Mouse (Mus musculus) ES-E14 (cell line): ENCODE measurements around the gene A630073D07Rik. TPM values are rescaled to one million over a fixed set of nuclear protein-coding genes. Genes with fewer than 3 reads are reported as not detected.
"Not testable (repeated sequence)": the region's sequence is repeated elsewhere in the genome, so short reads cannot be mapped to it uniquely, and the experiment has no call there.

Experiments used
- DNase-seq: peaks from one replicate; pipeline ENCODE4 v3.0.0-alpha.2; 2013; ENCODE audit warnings: low read depth, low spot score
- H3K27ac ChIP-seq: 2 replicates; pipeline ENCODE4 v1.5.1; 2012; ENCODE audit warnings: low read depth, mild to moderate bottlenecking, low read length, moderate library complexity, mixed read lengths; ENCODE audit not compliant: poor library complexity, insufficient read depth, severe bottlenecking
- H3K36me3 ChIP-seq: 2 replicates; pipeline ENCODE4 v1.6.1; 2012; ENCODE audit warnings: mild to moderate bottlenecking, low read length, moderate library complexity, mixed read lengths; ENCODE audit not compliant: control insufficient read depth, poor library complexity, insufficient read depth, severe bottlenecking
- H3K4me1 ChIP-seq, 2 experiments: fragments of 150-350 bp in 1 of 2; sonication (generic) in 1 of 2; 2 replicates each; pipeline ENCODE4 v1.6.1; 2012; ENCODE audit warnings: low read length in 2 of 2, mild to moderate bottlenecking in 1 of 2, mixed read lengths in 1 of 2; ENCODE audit not compliant: control insufficient read depth in 2 of 2, insufficient read depth in 2 of 2, poor library complexity in 1 of 2
- H3K4me3 ChIP-seq, 2 experiments: fragments of 150-350 bp in 1 of 2; sonication (generic) in 1 of 2; 2 replicates each; pipeline ENCODE4 v1.5.1; 2012; ENCODE audit warnings: low read length in 2 of 2, low read depth in 1 of 2, mild to moderate bottlenecking in 1 of 2, mixed read lengths in 1 of 2; ENCODE audit not compliant: insufficient read depth in 1 of 2, poor library complexity in 1 of 2, severe bottlenecking in 1 of 2
- H3K9ac ChIP-seq: 2 replicates; pipeline ENCODE4 v1.6.1; 2012; ENCODE audit warnings: low read depth, mild to moderate bottlenecking, low read length, mixed read lengths; ENCODE audit not compliant: poor library complexity, insufficient read depth, severe bottlenecking
- H3K9me3 ChIP-seq: fragments of 150-350 bp; sonication (generic); 2 replicates; pipeline ENCODE4 v1.6.1; 2012; ENCODE audit warnings: low read depth, mild to moderate bottlenecking, low read length; ENCODE audit not compliant: control insufficient read depth, insufficient read depth
- CHD2 ChIP-seq: IDR thresholded peaks from 2 replicates; pipeline ENCODE4 v1.6.1; 2014; ENCODE audit warnings: mild to moderate bottlenecking, low read depth, low read length, inconsistent platforms
- HCFC1 ChIP-seq: IDR thresholded peaks from 2 replicates; pipeline ENCODE4 v1.6.1; 2012; ENCODE audit warnings: low read length, inconsistent platforms, borderline replicate concordance; ENCODE audit not compliant: insufficient read depth
- MAFK ChIP-seq: IDR thresholded peaks from 2 replicates; pipeline ENCODE4 v1.6.1; 2014; ENCODE audit warnings: mild to moderate bottlenecking, low read depth, low read length, inconsistent platforms; ENCODE audit not compliant: insufficient read depth
- ZC3H11A ChIP-seq: IDR thresholded peaks from 2 replicates; pipeline ENCODE4 v1.6.1; 2012; ENCODE audit warnings: low read depth, mild to moderate bottlenecking, inconsistent platforms, low read length, borderline replicate concordance
- ZNF384 ChIP-seq: IDR thresholded peaks from 2 replicates; pipeline ENCODE4 v1.6.1; 2012; ENCODE audit warnings: low read depth, low read length, inconsistent platforms
- in situ Hi-C, 2 experiments: fragments of 600-800 bp; cut with MboI; formaldehyde crosslinking; loops; one replicate each; pipeline ENCODE4 v1.15.1; 2025; ENCODE audit warnings: low sequenced_read_pairs in 2 of 2, inconsistent platforms in 1 of 2; ENCODE audit not compliant: unreplicated experiment in 2 of 2
- total RNA-seq: library from RNA; depleted of rRNA; stranded (reverse); fragments of 300-350 nt; gene quantifications from 2 replicates; pipeline ENCODE4 v1.2.3, GENCODE M21; 2012; rRNA removed

Gene A630073D07Rik
- total RNA-seq = not detected in 2 replicates

- H3K4me3 ChIP-seq = no peak within 1 kb of the TSS
- TF ChIP-seq CHD2 = no peak
- no peak for TF ChIP-seq ZNF384
- no peak for TF ChIP-seq MAFK
- TF ChIP-seq ZC3H11A = no peak
- TF ChIP-seq HCFC1 = no peak
- in situ Hi-C loops = no loop called here
Measured at GRCm38 (mm10) chr6:132651426-132651825, at the start of gene A630073D07Rik. A630073D07Rik (minus strand) TSS chr6:132651526.

GRCm38 (mm10) chr6:132700907-132701306, 49.6 kb upstream of the A630073D07Rik start, which contains the start of gene Tas2r121:
Tas2r121 (minus strand) TSS chr6:132701007.
- no peak for DNase-seq
- no peaks in the 10 kb centered on the region for H3K36me3 ChIP-seq
- no peak within 1 kb of the TSS for H3K4me3 ChIP-seq

More at GRCm38 (mm10) chr6:132651426-132651825, at the start of gene A630073D07Rik:
- no peak within 1 kb of the TSS for H3K9ac ChIP-seq
- no peaks in the 10 kb centered on the region for H3K4me1 ChIP-seq
- H3K36me3 ChIP-seq = no peaks in the 10 kb centered on the region
- H3K9me3 ChIP-seq = no peaks in the 10 kb centered on the region
- no peak within 1 kb of the TSS for H3K27ac ChIP-seq
- no peak for DNase-seq

GRCm38 (mm10) chr6:132691596-132691995, 40.3 kb upstream of the A630073D07Rik start:
- H3K4me3 ChIP-seq, H3K36me3 ChIP-seq, H3K9me3 ChIP-seq, H3K4me1 ChIP-seq, H3K9ac ChIP-seq, in situ Hi-C loops, H3K27ac ChIP-seq, DNase-seq: not testable (repeated sequence)

More at GRCm38 (mm10) chr6:132700907-132701306, 49.6 kb upstream of the A630073D07Rik start, which contains the start of gene Tas2r121:
- TF ChIP-seq CHD2 = no peak
- no peak for TF ChIP-seq ZNF384
- no peak for TF ChIP-seq HCFC1
- no peak for TF ChIP-seq ZC3H11A
- TF ChIP-seq MAFK = no peak
- in situ Hi-C loops = no loop called here
- Histone ChIP-seq H3K27ac (no peak within 1 kb of the TSS), H3K9ac (no peak within 1 kb of the TSS), H3K9me3 (no peaks in the 10 kb centered on the region), H3K4me1 (no peaks in the 10 kb centered on the region)

- DNase-seq = no peak
- Histone ChIP-seq H3K4me3 (no peak within 1 kb of the TSS), H3K27ac (no peak within 1 kb of the TSS), H3K9me3 (no peaks in the 10 kb centered on the region), H3K36me3 (no peaks in the 10 kb centered on the region), H3K4me1 (no peaks in the 10 kb centered on the region), H3K9ac (no peak within 1 kb of the TSS)
- in situ Hi-C loops = no loop called here
- no peak for TF ChIP-seq CHD2
Measured at GRCm38 (mm10) chr6:132656653-132657052, 5.3 kb upstream of the A630073D07Rik start, which contains the start of gene Tas2r120. Tas2r120 (plus strand) TSS chr6:132656953.

- peak; percentile 24 for DNase-seq
- no peaks in the 10 kb centered on the region for H3K9me3 ChIP-seq
- no peak overlapping the region for H3K27ac ChIP-seq
- no peaks in the 10 kb centered on the region for H3K4me1 ChIP-seq
- no peaks in the 10 kb centered on the region for H3K36me3 ChIP-seq
- no peak for TF ChIP-seq ZNF384
- TF ChIP-seq MAFK = no peak
- TF ChIP-seq ZC3H11A = no peak
- TF ChIP-seq CHD2 = no peak
- no peak for TF ChIP-seq HCFC1
- H3K9ac ChIP-seq = no peak overlapping the region
- in situ Hi-C loops = no loop called here
- no peak overlapping the region for H3K4me3 ChIP-seq
Measured at GRCm38 (mm10) chr6:132649399-132649798, 1.9 kb downstream of the A630073D07Rik start.

GRCm38 (mm10) chr6:132595613-132596012, 55.7 kb downstream of the A630073D07Rik start, which contains the start of gene Prp2:
Prp2 (plus strand) TSS chr6:132595913.
- H3K4me3 ChIP-seq, in situ Hi-C loops, H3K9ac ChIP-seq, H3K4me1 ChIP-seq, H3K27ac ChIP-seq, H3K9me3 ChIP-seq, H3K36me3 ChIP-seq, DNase-seq: not testable (repeated sequence)
